Mouse (Mus musculus) testis, postnatal 14 days (tissue): ENCODE data around the gene Chd6.

Experiments used
- DNase-seq: peaks from one replicate; pipeline ENCODE4 v3.0.0; 2021; ENCODE audit warnings: low spot score

Gene Chd6

DNA sequence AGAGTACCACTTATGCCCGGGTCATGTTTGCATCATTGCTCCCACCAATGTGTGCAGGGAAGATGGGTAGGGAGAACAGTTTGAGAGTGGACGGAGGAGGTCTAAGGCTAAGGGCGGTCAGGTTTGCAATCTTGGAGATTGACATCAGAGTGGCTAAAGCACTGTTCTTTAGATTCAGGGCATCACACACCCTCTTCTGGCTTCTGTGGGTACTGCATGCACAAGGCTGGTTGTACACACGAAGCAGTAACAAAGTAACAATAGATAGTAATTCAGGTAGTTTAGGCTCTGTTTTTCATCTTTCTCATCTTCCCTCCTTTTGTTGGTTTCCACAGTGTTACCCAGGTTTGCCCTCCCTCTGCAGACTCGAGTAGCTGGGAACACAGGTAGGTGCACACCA lies 177.5 kb downstream of the Chd6 start:
- no peak for DNase-seq

DNA sequence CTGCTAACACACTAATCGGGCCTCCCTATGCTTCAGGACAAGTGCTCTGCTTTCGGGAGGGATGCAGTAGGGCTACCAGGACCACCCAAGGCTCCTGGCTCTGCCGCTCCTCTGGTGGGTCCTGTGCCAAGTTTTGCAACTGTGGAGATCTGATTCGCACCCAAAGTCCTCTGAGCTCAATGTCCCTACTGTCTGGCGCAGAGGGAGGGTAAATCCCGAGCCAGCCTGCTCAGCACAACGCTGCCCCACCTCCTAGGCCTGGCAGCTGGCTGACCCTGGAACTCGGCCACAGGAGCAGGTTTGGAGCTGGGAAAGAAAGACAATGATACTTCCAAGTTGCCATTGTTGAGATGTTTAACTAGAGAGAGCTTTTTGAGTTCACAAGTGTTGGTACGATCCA lies 183.7 kb downstream of the Chd6 start:
- peak; percentile 40 for DNase-seq

DNA sequence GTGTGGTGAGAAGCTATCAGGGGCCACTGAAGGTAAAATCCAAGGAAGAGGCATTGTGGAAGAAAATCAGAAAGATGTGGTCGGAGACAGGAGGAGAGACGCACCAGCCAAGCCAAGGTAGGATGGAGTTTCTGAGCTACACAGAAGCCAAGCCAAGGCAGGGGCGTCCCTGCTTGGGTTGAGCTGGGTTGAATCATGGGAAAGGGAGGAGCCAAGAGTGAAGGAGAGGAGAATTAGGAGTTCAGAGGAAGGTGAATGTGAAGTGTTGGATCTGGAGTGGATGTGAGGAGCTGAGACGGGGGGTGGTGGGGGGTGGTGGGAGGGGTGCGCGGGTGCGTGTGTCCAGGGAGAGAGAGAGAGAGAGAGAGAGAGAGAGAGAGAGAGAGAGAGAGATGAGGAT lies 187.6 kb downstream of the Chd6 start:
- no peak for DNase-seq

DNA sequence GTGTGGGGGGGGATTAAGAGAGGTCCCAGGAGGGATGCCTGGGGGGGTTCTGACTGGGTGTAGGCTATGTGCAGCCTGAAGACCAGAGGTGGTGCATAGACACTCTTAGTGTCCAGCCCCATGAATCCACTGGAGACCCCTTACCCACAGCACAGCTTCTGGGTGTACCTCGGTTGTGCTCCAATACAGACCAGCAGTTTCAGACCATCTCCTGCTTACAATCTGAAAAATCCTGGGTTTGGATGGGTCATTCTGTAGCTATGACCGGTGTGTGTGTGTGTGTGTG lies 190.0 kb downstream of the Chd6 start:
- no peak for DNase-seq

DNA sequence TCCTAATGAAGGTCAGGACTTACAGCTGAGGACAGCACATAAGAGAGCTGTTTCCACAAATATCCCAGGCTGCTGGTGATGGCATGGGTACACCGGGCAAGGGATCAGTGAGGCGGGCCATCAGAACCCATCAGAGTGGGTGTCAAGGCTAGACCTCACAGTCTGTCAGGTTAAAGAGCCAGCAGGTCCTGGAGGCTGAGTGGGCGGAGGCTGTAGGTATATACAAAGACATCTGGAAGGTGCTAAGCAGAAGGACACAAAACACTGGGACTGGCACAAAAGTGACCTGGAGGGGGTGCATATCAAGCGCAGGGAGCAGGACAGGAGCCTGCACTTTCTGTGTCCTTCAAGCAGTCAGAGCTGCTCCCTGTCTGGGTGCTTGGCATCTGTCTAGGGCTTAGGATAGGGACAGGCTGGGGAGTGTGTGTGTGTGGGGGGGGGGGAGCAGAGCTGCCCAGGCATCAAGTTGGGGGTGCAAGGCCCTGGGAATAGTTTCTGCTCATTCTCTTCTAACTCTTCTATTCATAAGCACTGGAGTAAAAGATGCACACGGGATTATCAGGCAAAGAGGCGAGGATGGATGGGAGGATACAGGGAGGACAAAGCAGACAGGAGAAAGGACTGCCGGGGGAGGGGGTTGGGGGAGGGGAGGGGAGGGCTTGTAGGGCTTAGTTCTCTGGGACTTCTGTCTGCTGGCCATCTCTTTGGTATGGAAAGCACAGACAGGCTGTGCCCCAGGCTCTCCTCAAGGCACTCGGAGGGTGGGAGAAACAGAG lies 190.5 kb downstream of the Chd6 start:
- DNase-seq: no peak

DNA sequence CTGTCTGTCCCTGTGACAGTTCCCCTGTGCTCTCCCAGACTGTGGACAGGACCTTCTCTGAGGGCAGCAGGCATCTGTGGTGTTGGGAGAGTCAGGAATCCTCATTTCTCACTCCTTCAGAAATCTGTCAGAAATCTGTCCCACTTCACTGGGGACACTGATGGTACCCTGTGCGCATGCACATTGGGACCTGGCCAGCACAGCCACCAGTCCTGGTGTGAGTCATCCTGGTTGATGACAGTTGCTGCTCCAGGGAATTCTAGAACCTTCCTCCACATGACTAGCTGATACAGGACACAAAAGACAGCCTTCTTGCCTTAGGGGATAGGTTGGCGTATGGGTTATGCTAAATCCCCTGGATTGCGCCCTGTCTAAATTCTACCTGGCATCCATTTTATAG lies 191.6 kb downstream of the Chd6 start:
- DNase-seq: no peak

DNA sequence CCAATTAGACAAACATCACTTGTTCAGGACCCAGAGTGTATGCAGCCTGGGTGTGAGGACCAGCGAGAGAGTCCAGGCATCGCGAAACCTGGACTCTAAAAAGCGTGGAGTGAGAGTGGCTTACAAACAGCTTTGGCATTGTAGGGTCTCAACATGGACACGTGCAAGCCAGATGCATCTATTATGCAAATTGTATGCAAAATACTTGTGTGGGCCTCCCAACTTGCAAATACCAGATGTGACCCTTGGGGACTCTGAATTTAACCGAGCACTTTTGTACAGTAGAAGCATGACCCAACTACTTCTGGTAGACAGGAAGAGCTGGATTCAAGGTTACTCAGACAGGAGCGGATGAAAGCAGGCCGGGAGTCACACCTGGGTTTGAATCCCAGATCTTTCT lies 192.2 kb downstream of the Chd6 start:
- DNase-seq: no peak

DNA sequence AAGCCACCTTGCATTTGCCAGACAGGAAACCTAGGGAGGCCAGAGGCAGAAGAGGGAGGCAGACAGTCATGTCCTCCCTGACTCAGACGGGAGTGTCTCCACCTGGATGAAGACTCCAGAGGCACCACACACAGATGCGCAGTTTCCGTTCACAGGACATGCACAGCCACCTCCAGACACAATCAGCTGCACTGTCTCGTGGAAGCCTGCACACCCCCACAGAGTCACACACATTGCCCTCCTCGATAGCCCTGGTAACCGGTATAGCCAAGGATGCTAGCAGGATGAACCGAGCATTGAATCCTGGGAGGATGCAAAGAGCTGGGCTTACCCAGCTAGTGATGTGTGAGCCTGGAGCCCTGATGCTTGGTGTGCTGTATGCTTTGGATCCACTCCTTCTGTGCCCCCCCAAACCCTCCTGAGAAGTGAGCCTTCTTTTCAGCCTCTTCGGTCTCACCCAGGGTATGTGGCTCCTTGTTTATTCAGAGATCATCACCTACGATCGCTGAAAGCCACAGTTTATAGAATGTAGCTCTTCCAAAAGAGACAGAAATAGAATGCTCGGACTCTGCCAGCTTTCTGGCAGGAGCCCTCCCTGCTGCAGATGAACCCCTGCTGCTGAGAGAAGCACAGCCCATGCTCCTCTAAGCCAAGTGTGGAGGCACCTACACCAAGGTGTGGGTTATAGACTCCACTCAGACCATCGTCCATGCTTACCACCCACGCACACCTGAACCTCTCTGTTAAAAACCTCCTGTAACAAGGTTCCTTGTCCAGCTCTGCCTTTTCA lies 192.9 kb downstream of the Chd6 start:
- DNase-seq: no peak

DNA sequence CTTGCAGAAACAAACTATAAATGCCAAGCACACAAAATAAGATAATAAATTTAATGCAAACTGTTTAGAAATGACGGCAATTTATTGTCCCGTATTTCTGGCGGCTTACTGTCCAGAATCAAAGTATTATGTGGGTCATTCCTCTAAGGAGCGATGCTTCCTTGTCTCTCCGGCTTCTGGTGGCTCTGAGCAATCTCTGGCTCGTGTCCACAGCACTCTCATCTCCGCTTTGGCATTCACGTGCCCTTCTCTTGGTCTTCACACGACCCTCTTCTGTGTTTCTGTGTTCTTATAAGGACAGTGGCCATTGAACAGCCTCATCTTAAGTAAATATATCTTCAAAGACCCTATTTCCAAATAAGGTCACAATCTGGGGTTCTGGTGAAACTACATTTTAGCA lies 194.2 kb downstream of the Chd6 start:
- DNase-seq: no peak

DNA sequence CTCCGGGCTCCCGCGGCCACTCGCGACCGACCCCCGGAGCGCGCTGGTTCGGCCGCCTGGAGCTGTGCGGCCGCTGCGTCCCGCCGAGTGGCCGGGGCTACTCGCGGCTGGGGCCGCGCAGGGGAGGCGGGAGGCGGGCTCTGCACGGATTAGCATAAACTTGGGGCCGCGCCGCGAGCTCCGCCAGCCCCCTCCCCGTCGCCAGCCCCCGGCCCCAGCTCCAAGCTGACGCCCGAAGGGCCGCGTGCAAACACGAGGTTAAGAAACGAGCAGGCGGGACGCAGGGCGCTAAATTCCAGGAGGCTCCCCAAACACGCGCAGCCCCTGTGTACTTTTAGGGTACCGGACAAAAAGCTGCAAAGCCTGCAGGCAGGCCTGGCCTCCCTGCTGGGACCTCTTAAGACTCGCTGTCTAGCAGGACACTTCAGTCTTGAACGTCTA lies 196.6 kb downstream of the Chd6 start, which contains the start of gene Emilin3:
TSS of gene Emilin3 (minus strand) at position 98 of the 441 bp plus-strand sequence.
- DNase-seq: peak; percentile 46

DNA sequence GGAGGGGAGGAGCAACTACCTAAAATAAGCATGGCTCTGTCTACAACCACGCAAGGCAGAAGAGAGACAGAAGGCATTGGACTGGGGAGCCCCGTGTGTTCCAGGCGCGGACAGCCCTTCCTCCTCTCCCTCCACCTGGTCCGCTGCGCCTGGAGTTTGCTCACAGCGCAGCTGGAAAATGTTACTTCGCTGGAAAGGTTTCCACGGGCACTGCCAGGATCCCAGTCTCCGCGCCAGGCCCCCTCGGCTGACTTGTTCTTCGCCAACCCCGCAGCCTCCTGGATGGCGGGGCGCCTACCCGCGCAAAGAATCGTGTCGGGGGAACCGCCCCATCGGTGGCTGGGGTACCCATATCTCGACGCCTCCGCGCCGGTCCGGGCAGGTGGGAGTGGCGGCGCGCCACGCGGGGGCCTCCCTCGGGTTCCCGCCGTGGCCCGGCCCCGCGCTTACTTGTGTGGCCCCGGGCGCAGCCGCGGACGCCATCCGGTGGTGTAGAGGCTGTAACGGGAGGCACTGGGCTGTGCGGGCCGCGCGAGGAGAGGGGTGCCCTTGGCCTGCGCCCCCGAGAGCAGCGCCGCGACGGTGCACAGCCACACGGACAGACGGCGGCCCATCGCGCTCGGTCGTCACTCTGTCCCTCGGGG lies 197.2 kb downstream of the Chd6 start:
- peak; percentile 32 for DNase-seq

DNA sequence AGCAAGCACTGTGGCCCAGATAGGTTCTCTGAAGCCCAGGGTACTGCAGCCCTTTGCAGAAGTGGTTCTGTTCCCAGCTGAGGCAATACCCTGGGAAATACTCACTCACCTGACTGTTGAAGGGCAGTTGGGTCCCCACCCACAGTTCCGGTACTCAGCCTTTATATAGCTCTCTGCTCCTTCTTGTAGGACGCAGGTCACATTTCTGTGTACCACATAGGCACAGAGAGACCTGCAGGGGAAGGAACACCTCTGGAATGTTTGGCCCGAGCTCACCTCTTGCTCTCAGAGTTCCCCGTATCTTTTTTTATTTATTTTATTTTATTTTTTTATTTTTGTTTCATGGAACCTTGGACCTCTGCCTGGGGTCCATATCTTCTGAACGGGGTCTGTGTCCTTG lies 198.2 kb downstream of the Chd6 start:
- no peak for DNase-seq

DNA sequence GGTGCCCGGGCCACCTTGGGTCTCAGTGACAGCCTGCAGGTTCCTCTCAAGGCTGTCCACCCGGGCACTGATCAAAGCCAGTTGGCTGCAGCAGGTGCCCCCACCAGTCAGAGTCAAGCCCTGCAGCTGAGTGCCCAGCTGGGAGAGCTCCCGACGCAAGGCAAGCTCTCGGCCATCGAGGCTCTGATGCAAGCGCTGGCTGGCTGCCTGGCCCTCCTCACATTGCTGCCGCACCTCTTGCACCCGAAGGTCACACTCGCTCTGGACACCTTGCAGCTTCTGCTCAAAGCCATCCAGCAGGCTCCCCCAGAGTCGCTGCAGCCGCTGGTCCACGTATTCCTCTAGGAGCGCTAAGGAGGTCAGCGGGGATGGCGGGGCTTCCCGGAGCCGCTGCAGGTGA lies 200.3 kb downstream of the Chd6 start:
- no peak for DNase-seq

DNA sequence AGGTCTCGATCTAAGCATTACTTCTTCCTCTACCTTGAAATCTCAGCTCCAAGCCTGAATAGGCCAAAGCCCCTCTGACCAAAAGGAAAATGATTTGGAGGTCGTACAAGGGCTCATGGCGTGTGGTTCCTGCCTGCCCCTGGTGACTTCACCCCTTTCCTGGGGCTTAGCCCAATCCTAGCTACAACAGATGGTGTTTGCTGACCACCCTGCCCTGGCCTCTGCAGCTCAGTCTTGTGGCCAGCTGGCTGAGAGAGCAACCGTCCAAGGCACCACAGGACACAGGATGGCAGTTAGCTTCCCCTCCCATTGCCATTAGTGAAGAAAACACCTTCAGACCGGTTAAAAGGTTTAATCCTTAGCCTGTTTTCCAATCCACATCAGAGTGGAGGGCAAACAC lies 202.8 kb downstream of the Chd6 start:
- no peak for DNase-seq

DNA sequence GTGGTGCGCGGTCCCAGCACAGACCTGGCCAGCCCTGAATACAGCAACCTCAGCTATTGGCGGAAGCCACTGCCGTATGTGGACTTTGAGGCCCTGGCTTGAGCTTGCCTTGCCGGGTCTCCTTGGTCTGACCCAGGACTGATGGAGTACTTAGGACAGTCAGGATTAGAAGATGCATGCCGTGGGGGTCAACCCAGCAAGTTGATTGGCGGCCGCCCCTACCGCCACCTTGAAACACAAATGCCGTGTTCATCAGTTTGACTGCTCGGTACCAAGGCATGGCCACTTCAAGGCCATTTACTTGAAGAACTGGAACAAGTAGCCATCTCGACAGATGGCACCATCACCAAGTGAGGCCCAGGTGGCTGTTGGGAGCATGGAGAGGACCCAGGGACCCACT lies 203.6 kb downstream of the Chd6 start:
- no peak for DNase-seq

DNA sequence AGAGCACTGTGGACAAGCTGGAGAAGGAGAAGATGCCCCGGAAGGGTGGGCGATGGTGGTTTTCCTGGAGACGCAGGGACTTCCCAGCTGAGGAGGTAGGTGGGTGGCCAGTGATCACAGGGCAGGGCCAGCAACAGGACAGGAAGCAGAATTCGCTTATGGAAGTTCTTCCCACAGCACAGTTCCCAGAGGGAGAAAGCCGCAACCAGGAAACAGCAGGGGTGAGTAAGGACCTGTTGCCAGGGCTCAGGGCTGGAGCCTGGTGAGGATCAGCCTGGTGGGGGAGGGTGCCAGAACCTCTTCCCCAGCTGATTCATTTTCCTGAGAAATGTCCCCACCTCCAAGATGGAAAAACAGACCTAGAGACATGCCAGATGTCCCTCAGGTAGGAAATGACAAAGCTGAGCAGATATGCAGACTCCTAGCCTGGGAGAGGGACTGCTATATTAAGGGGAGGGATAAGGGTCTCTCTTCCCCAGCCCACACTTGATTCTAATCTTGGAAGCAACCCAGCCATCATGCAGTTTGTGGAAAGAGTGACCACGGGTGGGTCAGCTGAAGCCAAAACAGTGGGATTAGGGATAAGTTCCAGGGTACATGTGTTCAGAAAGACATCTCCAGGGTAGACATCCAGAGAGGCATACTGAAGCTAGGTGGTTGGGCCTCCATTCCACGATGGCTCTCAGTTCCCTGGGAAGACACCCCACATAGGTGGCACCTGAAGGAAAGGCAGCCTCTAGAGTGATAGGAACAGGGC lies 207.0 kb downstream of the Chd6 start:
- DNase-seq: no peak
